Mouse (Mus musculus) CH12.LX (cell line): ENCODE measurements around the gene Cep164. TPM values are rescaled to one million over a fixed set of nuclear protein-coding genes. Genes with fewer than 3 reads are reported as not detected.

Experiments used
- DNase-seq: peaks from one replicate; pipeline ENCODE4 v3.0.0-alpha.2; 2013; ENCODE audit errors: extremely low read depth
- H3K27ac ChIP-seq: 2 replicates; pipeline ENCODE4 v1.5.1; 2012; ENCODE audit warnings: low read depth, mild to moderate bottlenecking, control low read depth, moderate library complexity; ENCODE audit not compliant: insufficient read depth
- H3K27me3 ChIP-seq: replicated peaks from 2 replicates; pipeline ENCODE3; 2012; ENCODE audit warnings: inconsistent platforms
- H3K36me3 ChIP-seq, 2 experiments: replicated peaks in 1 of 2; 2 replicates each; pipeline versions ENCODE3 to v1.6.1; 2012; ENCODE audit warnings: inconsistent platforms in 1 of 2, low read length in 1 of 2, mild to moderate bottlenecking in 1 of 2, mixed read lengths in 1 of 2, moderate library complexity in 1 of 2; ENCODE audit not compliant: control insufficient read depth in 1 of 2, insufficient read depth in 1 of 2
- H3K4me1 ChIP-seq, 2 experiments: 2 replicates each; pipeline ENCODE4 v1.6.1; 2012; ENCODE audit warnings: inconsistent platforms in 1 of 2, moderate library complexity in 1 of 2; ENCODE audit not compliant: insufficient read depth in 2 of 2, control insufficient read depth in 1 of 2
- H3K4me2 ChIP-seq: 2 replicates; pipeline ENCODE4 v1.6.1; 2012; ENCODE audit warnings: low read depth, mild to moderate bottlenecking, control low read depth; ENCODE audit not compliant: poor library complexity, insufficient read depth, severe bottlenecking
- H3K4me3 ChIP-seq, 3 experiments: fragments of 150-350 bp in 1 of 3; sonication (generic) in 1 of 3; replicated peaks in 1 of 3; 2 replicates each; pipeline versions ENCODE3 to v1.5.1; 2011 to 2012; ENCODE audit warnings: low read depth in 2 of 3, low read length in 2 of 3, mild to moderate bottlenecking in 2 of 3, moderate library complexity in 2 of 3, control low read depth in 1 of 3, improper control_type of control experiment in 1 of 3, inconsistent platforms in 1 of 3, mixed read lengths in 1 of 3; ENCODE audit not compliant: poor library complexity in 1 of 3
- H3K79me2 ChIP-seq: replicated peaks from 2 replicates; pipeline ENCODE4 v1.6.1; 2012; ENCODE audit warnings: mild to moderate bottlenecking, moderate library complexity; ENCODE audit not compliant: control insufficient read depth, poor library complexity, insufficient read depth, severe bottlenecking; ENCODE audit errors: extremely low read depth
- H3K9ac ChIP-seq: 2 replicates; pipeline ENCODE4 v1.6.1; 2012; ENCODE audit warnings: low read depth, mild to moderate bottlenecking, control low read depth, moderate library complexity; ENCODE audit not compliant: insufficient read depth
- H3K9me3 ChIP-seq: replicated peaks from 2 replicates; pipeline ENCODE3; 2012; ENCODE audit warnings: low read length, inconsistent platforms, mixed read lengths
- CHD2 ChIP-seq: IDR thresholded peaks from 2 replicates; pipeline ENCODE4 v1.6.1; 2011; ENCODE audit warnings: low read length, improper control_type of control experiment
- CTCF ChIP-seq, 2 experiments: IDR thresholded peaks in 1 of 2; conservative IDR thresholded peaks in 1 of 2; 2 replicates each; pipeline ENCODE4 v1.5.1; 2011 to 2012; ENCODE audit warnings: low read depth in 2 of 2, low read length in 2 of 2, improper control_type of control experiment in 1 of 2, inconsistent platforms in 1 of 2, mild to moderate bottlenecking in 1 of 2, moderate library complexity in 1 of 2
- EP300 ChIP-seq: IDR thresholded peaks from 2 replicates; pipeline ENCODE4 v1.6.1; 2011; ENCODE audit warnings: low read length, improper control_type of control experiment
- GABPA ChIP-seq: IDR thresholded peaks from 2 replicates; pipeline ENCODE4 v1.6.1; 2012; ENCODE audit warnings: low read depth, low read length, improper control_type of control experiment, inconsistent platforms; ENCODE audit not compliant: insufficient replicate concordance
- HCFC1 ChIP-seq: IDR thresholded peaks from 2 replicates; pipeline ENCODE4 v1.6.1; 2012; ENCODE audit warnings: low read depth, mild to moderate bottlenecking, inconsistent platforms, low read length, improper control_type of control experiment
- JUN ChIP-seq: IDR thresholded peaks from 2 replicates; pipeline ENCODE4 v1.6.1; 2011; ENCODE audit warnings: low read depth, mild to moderate bottlenecking, low read length, improper control_type of control experiment, moderate library complexity; ENCODE audit not compliant: insufficient read depth
- JUND ChIP-seq: conservative IDR thresholded peaks from 2 replicates; pipeline ENCODE4 v1.6.1; 2011; ENCODE audit warnings: low read depth, low read length, improper control_type of control experiment
- MAX ChIP-seq: IDR thresholded peaks from 2 replicates; pipeline ENCODE4 v1.6.1; 2011; ENCODE audit warnings: low read length, improper control_type of control experiment
- NELFE ChIP-seq: IDR thresholded peaks from 2 replicates; pipeline ENCODE4 v1.6.1; 2011; ENCODE audit warnings: low read depth, low read length, improper control_type of control experiment
- NRF1 ChIP-seq: IDR thresholded peaks from 2 replicates; pipeline ENCODE4 v1.6.1; 2014; ENCODE audit warnings: low read depth, mild to moderate bottlenecking, inconsistent platforms, low read length, improper control_type of control experiment, moderate library complexity
- POLR2AphosphoS2 ChIP-seq: IDR thresholded peaks from 2 replicates; pipeline ENCODE4 v1.6.1; 2011; ENCODE audit warnings: low read depth, low read length, improper control_type of control experiment
- SMC3 ChIP-seq: IDR thresholded peaks from 2 replicates; pipeline ENCODE4 v1.6.1; 2011; ENCODE audit warnings: low read depth, low read length, improper control_type of control experiment
- USF1 ChIP-seq: IDR thresholded peaks from 2 replicates; pipeline ENCODE4 v1.6.1; 2014; ENCODE audit warnings: low read depth, mild to moderate bottlenecking, inconsistent platforms, low read length, improper control_type of control experiment
- ZC3H11A ChIP-seq: IDR thresholded peaks from 2 replicates; pipeline ENCODE4 v1.6.1; 2012; ENCODE audit warnings: low read depth, mild to moderate bottlenecking, inconsistent platforms, low read length, improper control_type of control experiment
- ZNF384 ChIP-seq: IDR thresholded peaks from 2 replicates; pipeline ENCODE4 v1.6.1; 2012; ENCODE audit warnings: low read depth, low read length, improper control_type of control experiment, inconsistent platforms
- dilution Hi-C: fragments of 300-500 bp; cut with MboI; formaldehyde crosslinking; loops from 2 replicates; pipeline ENCODE4 v1.14.3; 2020; ENCODE audit warnings: low sequenced_read_pairs; ENCODE audit not compliant: extremely low pct_unique_long_range_greater_than_20kb, extremely low pct_ligation_motif_present
- in situ Hi-C: fragments of 300-500 bp; cut with MboI; formaldehyde crosslinking; loops from 3 replicates; pipeline ENCODE4 v1.14.3; 2019; ENCODE audit warnings: low sequenced_read_pairs, low pct_ligation_motif_present, low pct_unique_long_range_greater_than_20kb, mixed read lengths
- polyA plus RNA-seq: library from polyadenylated mRNA; unstranded; fragments of >175 nt; gene quantifications from 2 replicates; pipeline ENCODE4 v1.2.1, GENCODE M21; 2012; ENCODE audit warnings: low read depth; ENCODE audit not compliant: insufficient read length
- total RNA-seq, 2 experiments: library from RNA; depleted of rRNA; stranded (reverse); fragments of 300-350 nt in 1 of 2; fragments of >200 nt in 1 of 2; gene quantifications; 2 replicates each; pipeline ENCODE4 v1.2.3; 2012 to 2014

The Cep164 gene
- total and polyA plus RNA-seq, 3 experiments: 14.2 to 22.7 (median 21.7) TPM

DNA sequence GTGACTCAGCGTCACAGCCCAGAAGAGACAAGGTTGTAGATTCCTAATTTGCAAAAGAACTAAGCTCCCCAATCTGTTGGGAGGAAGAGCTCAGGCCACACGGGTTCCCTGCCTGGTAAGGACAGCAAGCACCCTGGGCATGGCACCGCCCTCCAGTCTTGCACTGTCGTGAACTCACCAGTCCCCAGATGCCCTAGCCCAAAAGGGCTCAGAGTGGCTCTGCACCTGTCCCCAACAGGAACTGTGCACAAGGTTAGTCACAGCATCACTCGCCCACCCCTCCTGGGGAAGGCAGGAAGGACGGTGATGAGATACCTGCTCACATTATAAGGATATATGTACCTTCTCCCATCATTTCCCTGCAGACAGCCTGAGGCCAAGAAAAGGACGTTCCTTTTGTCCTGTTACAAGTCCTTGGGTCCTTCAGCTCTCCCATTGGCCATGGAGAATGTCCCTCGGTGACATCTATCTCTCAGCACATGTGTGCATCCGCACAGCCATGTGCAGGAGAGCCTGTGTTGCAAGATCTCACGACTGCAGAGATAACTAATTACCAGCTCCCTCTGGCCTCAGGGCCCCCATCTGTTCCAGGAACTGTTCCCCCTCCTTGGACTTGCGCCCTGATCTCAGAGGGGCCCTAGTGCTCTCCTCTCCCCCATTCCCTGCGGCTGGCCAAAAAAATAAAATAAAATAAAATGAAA is 89.3 kb downstream of the Cep164 start:
- in situ Hi-C loops: loop anchor here (25.0 kb wide), 1 partner anchor 527 kb away; the partner anchor contains the start of gene Tmprss4

DNA sequence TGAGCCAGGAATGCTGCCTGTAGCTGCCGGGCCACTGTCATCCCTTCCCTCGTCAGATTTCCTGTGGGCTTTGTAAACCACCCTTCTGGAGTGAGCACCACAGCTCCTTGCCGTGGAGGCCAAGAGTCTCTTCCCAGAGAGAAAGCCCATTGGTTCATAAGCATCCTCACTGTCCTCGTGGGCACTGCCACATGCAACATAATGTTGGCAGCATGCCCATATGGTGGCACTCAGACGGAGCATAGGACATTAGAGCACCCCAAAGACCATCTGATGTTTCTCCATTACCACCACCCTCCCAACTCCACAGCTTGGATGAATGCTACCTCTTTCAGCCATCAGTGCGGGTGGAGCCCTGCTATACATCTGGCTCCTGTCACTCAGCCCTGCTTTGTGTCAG is 95.2 kb downstream of the Cep164 start:
- in situ Hi-C loops (loop anchor here (25.0 kb wide), 1 partner anchor 521 kb away; the partner anchor contains the start of gene Tmprss4), dilution Hi-C loops (no loop called here)
- Histone ChIP-seq H3K9ac (no peak overlapping the region), H3K27me3 (peaks cover 65% of the 10 kb centered on the region), H3K9me3 (no peaks in the 10 kb centered on the region), H3K4me2 (no peak overlapping the region), H3K27ac (no peak overlapping the region), H3K4me3 (no peak overlapping the region), H3K36me3 (no peaks in the 10 kb centered on the region), H3K4me1 (no peaks in the 10 kb centered on the region), H3K79me2 (no peaks in the 10 kb centered on the region)
- TF ChIP-seq NRF1 (no peak), MAX (no peak), SMC3 (no peak), EP300 (no peak), GABPA (no peak), NELFE (no peak), JUN (no peak), CTCF (conservative IDR thresholded peaks at IDR 0.05 in 1 of 2, IDR thresholded peaks at IDR 0.05 in 1 of 2; ENCODE audit: low read depth in 2 of 2, low read length in 2 of 2) (no peak), USF1 (no peak), POLR2AphosphoS2 (no peak)
- no peak for DNase-seq

More for the DNA sequence above, 89.3 kb downstream of the Cep164 start:
- dilution Hi-C loops: no loop called here
- Histone ChIP-seq H3K9me3 (peaks cover 3% of the 10 kb centered on the region), H3K9ac (no peak overlapping the region), H3K27ac (no peak overlapping the region)
- TF ChIP-seq HCFC1: no peak
- TF ChIP-seq NELFE: no peak
- TF ChIP-seq JUN: no peak
- no peak for TF ChIP-seq CHD2
- TF ChIP-seq ZNF384: no peak
- no peak for TF ChIP-seq GABPA
- TF ChIP-seq JUND: no peak
- TF ChIP-seq ZC3H11A: no peak
- TF ChIP-seq, all 38 proteins: peak for 0
- Histone ChIP-seq H3K27me3 (peaks cover 63% of the 10 kb centered on the region), H3K79me2 (no peaks in the 10 kb centered on the region), H3K36me3 (no peaks in the 10 kb centered on the region), H3K4me2 (no peak overlapping the region), H3K4me1 (peaks cover 0 to 3% of the 10 kb centered on the region in 2 experiments; a peak in 1 of 4 replicates), H3K4me3 (no peak overlapping the region)
- DNase-seq: no peak
